In the genomic region with DNA sequence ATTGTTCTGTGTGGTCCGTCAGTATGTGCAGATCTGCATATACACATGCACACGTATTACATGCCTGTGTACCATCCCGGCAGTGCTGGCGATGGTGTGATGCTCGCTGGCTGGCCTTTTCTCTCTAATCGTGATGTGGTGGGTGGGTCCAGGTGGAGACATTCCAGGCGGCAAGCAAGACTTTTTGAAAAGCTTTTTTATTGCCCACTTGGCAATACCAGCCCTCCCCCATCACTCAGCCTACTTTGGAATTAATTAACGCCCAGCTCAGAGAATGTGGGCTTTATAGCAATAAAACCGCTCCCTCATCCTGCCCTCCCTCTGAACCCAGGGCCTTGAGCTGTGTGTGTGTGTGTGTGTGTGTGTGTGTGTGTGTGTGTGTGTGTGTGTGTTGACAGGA, we compare ENCODE assay signal across 19 mouse cellular contexts.
DNase-seq lines count a peak whose midpoint lies in the region; ATAC-seq lines count a peak whose summit lies in the region.
"Had no signal": no experiment of that assay in that cellular context is flagged by ENCODE, and none has a peak within 500 bp of the region (broad histone marks: within the 10 kb centered on the region; RNA-seq: fewer than 3 reads in every experiment).

No protein-coding gene starts in this region.

- H3K4me3 ChIP-seq in kidney, embryonic 16.5 days (ENCODE audit: low read length), result no peak overlapping the region
- no peak overlapping the region for H3K4me3 ChIP-seq in intestine, embryonic 16.5 days (ENCODE audit: low read length)
- no peak overlapping the region for H3K4me3 ChIP-seq in forebrain, embryonic 11.5 days (ENCODE audit: low read depth, low read length)
- H3K4me3 ChIP-seq: embryonic facial prominence, embryonic 15.5 days; forebrain, embryonic 10.5 days; liver, embryonic 13.5 days; lung, embryonic 15.5 days had no signal

- DNase-seq in kidney, postnatal 36 days, result no peak
- DNase-seq in ZHBTc4 (ENCODE audit: low read depth, low spot score), result peak; percentile 80
- peak; percentile 37 for DNase-seq in mesoderm, embryonic 11.5 days (ENCODE audit: low read depth, low spot score)
- DNase-seq in cerebellum, adult 11-12 months, result no peak
- no peak for DNase-seq in forebrain, embryonic 11.5 days (ENCODE audit: low spot score)
- DNase-seq: adrenal gland, adult 8-10 months; cerebellum, adult 18-20 months; heart, postnatal 4 days; kidney, postnatal 14 days; liver, embryonic 13.5 days; spleen, adult 18-20 months; thymus, adult 18-20 months had no signal

- H3K4me2 ChIP-seq in kidney, embryonic 16.5 days (replicated peaks; ENCODE audit: low read depth, low read length), result no peak overlapping the region
- no peak overlapping the region for H3K4me2 ChIP-seq in intestine, embryonic 16.5 days (ENCODE audit: low read depth, low read length)
- no peak overlapping the region for H3K4me2 ChIP-seq in forebrain, embryonic 11.5 days (ENCODE audit: low read depth, low read length, severe bottlenecking)
- H3K4me2 ChIP-seq: embryonic facial prominence, embryonic 15.5 days; liver, embryonic 13.5 days; lung, embryonic 15.5 days had no signal

- H3K27me3 ChIP-seq in kidney, embryonic 16.5 days (ENCODE audit: insufficient read depth, low read length), result no peaks in the 10 kb centered on the region
- no peaks in the 10 kb centered on the region for H3K27me3 ChIP-seq in intestine, embryonic 16.5 days (replicated peaks; ENCODE audit: control insufficient read depth, insufficient read depth, low read length)
- no peaks in the 10 kb centered on the region for H3K27me3 ChIP-seq in forebrain, embryonic 11.5 days (ENCODE audit: control insufficient read depth, insufficient read depth, low read length)
- H3K27me3 ChIP-seq: embryonic facial prominence, embryonic 15.5 days; liver, embryonic 13.5 days; lung, embryonic 15.5 days had no signal

- 14% methylated on average over 9 of the region's 9 CpGs for WGBS in kidney, embryonic 16.5 days
- WGBS in intestine, embryonic 16.5 days, result 24% methylated on average over 9 of the region's 9 CpGs
- WGBS in forebrain, embryonic 11.5 days, result 66% methylated on average over 9 of the region's 9 CpGs

- no peak overlapping the region for H3K27ac ChIP-seq in kidney, embryonic 16.5 days (ENCODE audit: low read length)
- H3K27ac ChIP-seq in intestine, embryonic 16.5 days (ENCODE audit: low read length), result no peak overlapping the region
- H3K27ac ChIP-seq in forebrain, embryonic 11.5 days (ENCODE audit: low read depth, low read length), result no peak overlapping the region
- H3K27ac ChIP-seq: embryonic facial prominence, embryonic 15.5 days; forebrain, embryonic 10.5 days; liver, embryonic 13.5 days; lung, embryonic 15.5 days had no signal

- H3K9ac ChIP-seq in kidney, embryonic 16.5 days (replicated peaks; ENCODE audit: low read length), result no peak overlapping the region
- no peak overlapping the region for H3K9ac ChIP-seq in intestine, embryonic 16.5 days (ENCODE audit: low read depth, low read length)
- H3K9ac ChIP-seq in forebrain, embryonic 11.5 days (ENCODE audit: low read length), result no peak overlapping the region
- H3K9ac ChIP-seq: embryonic facial prominence, embryonic 15.5 days; liver, embryonic 13.5 days; lung, embryonic 15.5 days had no signal

- H3K9me3 ChIP-seq in kidney, embryonic 16.5 days (ENCODE audit: low read length), result no peaks in the 10 kb centered on the region
- no peaks in the 10 kb centered on the region for H3K9me3 ChIP-seq in intestine, embryonic 16.5 days (ENCODE audit: control insufficient read depth, low read length)
- H3K9me3 ChIP-seq in forebrain, embryonic 11.5 days (ENCODE audit: control insufficient read depth, low read length), result no peaks in the 10 kb centered on the region
- H3K9me3 ChIP-seq: embryonic facial prominence, embryonic 15.5 days; forebrain, embryonic 10.5 days; lung, embryonic 15.5 days had no signal

- no peaks in the 10 kb centered on the region for H3K36me3 ChIP-seq in kidney, embryonic 16.5 days (ENCODE audit: insufficient read depth, low read length)
- no peaks in the 10 kb centered on the region for H3K36me3 ChIP-seq in intestine, embryonic 16.5 days (ENCODE audit: control insufficient read depth, insufficient read depth, low read length)
- H3K36me3 ChIP-seq in forebrain, embryonic 11.5 days (ENCODE audit: control insufficient read depth, insufficient read depth, low read length), result no peaks in the 10 kb centered on the region
- H3K36me3 ChIP-seq: embryonic facial prominence, embryonic 15.5 days; forebrain, embryonic 10.5 days; liver, embryonic 13.5 days; lung, embryonic 15.5 days had no signal

- peaks cover 18% of the 10 kb centered on the region for H3K4me1 ChIP-seq in kidney, embryonic 16.5 days (ENCODE audit: insufficient read depth, low read length)
- peaks cover 11% of the 10 kb centered on the region; the same call in 1 of the 2 replicates for H3K4me1 ChIP-seq in intestine, embryonic 16.5 days (ENCODE audit: control insufficient read depth, insufficient read depth, low read length)
- H3K4me1 ChIP-seq in forebrain, embryonic 11.5 days (replicated peaks; ENCODE audit: control insufficient read depth, insufficient read depth, low read length), result 0 out of 2 replicates have a peak, but pooled peaks cover 2% of the 10 kb centered on the region
- H3K4me1 ChIP-seq: embryonic facial prominence, embryonic 15.5 days; liver, embryonic 13.5 days had no signal

- ATAC-seq in kidney, embryonic 16.5 days (ENCODE audit: low FRiP score, low TSS enrichment), result peak; percentile 35; the same call in 1 of the 2 replicates
- ATAC-seq in intestine, embryonic 16.5 days, result peak; percentile 90
- ATAC-seq in forebrain, embryonic 11.5 days (replicated peaks; ENCODE audit: low FRiP score), result no peak
- ATAC-seq: hindbrain, embryonic 16.5 days; midbrain, embryonic 16.5 days had no signal

Comparison
In these comparisons a context has a peak if more than half of its experiments do, and no peak if none do; other contexts are left out.
1. DNase-seq: peak in ZHBTc4 (single experiment) and mesoderm, embryonic 11.5 days (single experiment); none in kidney, postnatal 36 days (0 of 2), cerebellum, adult 11-12 months (single experiment) and forebrain, embryonic 11.5 days (single experiment).